Mouse (Mus musculus): ENCODE data around the gene Mab21l2. TPM values are rescaled to one million over a fixed set of nuclear protein-coding genes. Genes with fewer than 3 reads are reported as not detected.

Gene Mab21l2
- total and polyA plus RNA-seq, 2 experiments from 2014 or later: 93.4 to 112 TPM

DNA sequence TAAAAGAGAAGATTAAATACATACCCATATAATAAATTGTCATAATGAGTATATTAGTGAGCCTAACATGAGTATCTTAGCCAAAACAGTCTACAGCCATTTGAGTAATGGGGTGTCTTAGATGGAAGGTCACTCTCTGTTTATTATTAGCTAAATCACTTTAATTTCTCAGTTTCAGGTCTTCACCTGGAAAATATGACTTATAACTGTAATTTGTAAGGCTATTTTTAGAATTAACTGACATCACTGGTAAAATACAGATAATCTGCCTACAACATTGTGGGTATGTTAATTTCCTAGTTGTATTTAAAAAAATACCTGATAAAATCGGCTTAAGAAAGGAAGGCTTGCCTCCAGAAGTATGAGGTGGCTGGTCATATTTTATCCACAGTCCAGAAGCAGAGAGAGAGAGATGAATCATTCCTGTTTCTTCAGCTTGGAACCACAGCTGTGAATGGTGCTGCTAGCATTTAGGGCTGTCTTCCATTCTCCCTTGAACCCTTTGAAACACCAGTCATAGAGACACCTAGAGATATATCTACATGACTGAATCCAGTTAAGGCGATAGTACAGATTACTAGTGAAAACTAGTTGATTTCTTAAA is 29.8 kb downstream of the Mab21l2 start:
- no peak overlapping the region for H3K4me3 ChIP-seq (ENCODE audit: low read length)
- H3K27me3 ChIP-seq (ENCODE audit: insufficient read depth, low read length): no peaks in the 10 kb centered on the region
- no peaks in the 10 kb centered on the region for H3K9me3 ChIP-seq (ENCODE audit: low read length)
- no peak for DNase-seq (ENCODE audit: low spot score)
- no peak overlapping the region for H3K4me2 ChIP-seq (ENCODE audit: low read depth, low read length)
- no peak overlapping the region for H3K27ac ChIP-seq
- H3K4me1 ChIP-seq (ENCODE audit: insufficient read depth, low read length): no peaks in the 10 kb centered on the region
- no peak overlapping the region for H3K9ac ChIP-seq (replicated peaks; ENCODE audit: low read length)
- ATAC-seq: no peak
- no peak for TF ChIP-seq CTCF (IDR thresholded peaks at IDR 0.05; ENCODE audit: low read depth)
- no peaks in the 10 kb centered on the region for H3K36me3 ChIP-seq (ENCODE audit: insufficient read depth, low read length)
- WGBS: 85% methylated on average over 2 of the region's 2 CpGs

GRCm38 (mm10) chr3:86500586-86500985 is 47.8 kb downstream of the Mab21l2 start:
- Histone ChIP-seq H3K9me3 (ENCODE audit: low read length) (no peaks in the 10 kb centered on the region), H3K27ac (no peak overlapping the region), H3K4me1 (ENCODE audit: insufficient read depth, low read length) (no peaks in the 10 kb centered on the region), H3K4me3 (ENCODE audit: low read length) (no peak overlapping the region), H3K36me3 (ENCODE audit: insufficient read depth, low read length) (no peaks in the 10 kb centered on the region), H3K4me2 (ENCODE audit: low read depth, low read length) (no peak overlapping the region), H3K27me3 (ENCODE audit: insufficient read depth, low read length) (no peaks in the 10 kb centered on the region), H3K9ac (replicated peaks; ENCODE audit: low read length) (no peak overlapping the region)
- ATAC-seq: no peak
- no peak for DNase-seq (ENCODE audit: low spot score)
- TF ChIP-seq CTCF (IDR thresholded peaks at IDR 0.05; ENCODE audit: low read depth): no peak
